Mouse (Mus musculus) layer of hippocampus, postnatal 10 days (tissue): ENCODE data around the gene Nlrp4a. TPM values are rescaled to one million over a fixed set of nuclear protein-coding genes. Genes with fewer than 3 reads are reported as not detected.
"Not testable (repeated sequence)": the region's sequence is repeated elsewhere in the genome, so short reads cannot be mapped to it uniquely, and the experiment has no call there.

Source experiments
- DNase-seq, 2 experiments: peaks; one replicate each; pipeline ENCODE4 v3.0.0; 2021; ENCODE audit warnings: low spot score in 2 of 2
- long read RNA-seq: library from polyadenylated mRNA; stranded (forward); transcript quantifications from one replicate; pipeline ENCODE4 v2.0.0, GENCODE M21; 2023
- total RNA-seq, 2 experiments: library from RNA; stranded (reverse); gene quantifications; 2 replicates each; pipeline ENCODE4 v1.2.3; 2021

Gene Nlrp4a
- total RNA-seq, result not detected
- long read RNA-seq, result 0 reads

GRCm38 (mm10) chr7:26434813-26435212, at the start of gene Nlrp4a:
Gene Nlrp4a, plus strand, starts transcription at chr7:26435113.
- no peak for DNase-seq

GRCm38 (mm10) chr7:26386691-26387090, 48.2 kb upstream of the Nlrp4a start:
- DNase-seq, result not testable (repeated sequence)

GRCm38 (mm10) chr7:26391137-26391536, 43.8 kb upstream of the Nlrp4a start:
- DNase-seq, result not testable (repeated sequence)

- not testable (repeated sequence) for DNase-seq
Measured at GRCm38 (mm10) chr7:26391811-26392210, 43.1 kb upstream of the Nlrp4a start.

- not testable (repeated sequence) for DNase-seq
Measured at GRCm38 (mm10) chr7:26403600-26403999, 31.3 kb upstream of the Nlrp4a start, which contains the start of gene Nlrp9c. Gene Nlrp9c, minus strand, starts transcription at chr7:26403700.

- DNase-seq, result no peak
Measured at GRCm38 (mm10) chr7:26476690-26477089, 41.8 kb downstream of the Nlrp4a start.

GRCm38 (mm10) chr7:26489514-26489913, 54.6 kb downstream of the Nlrp4a start:
- DNase-seq, result not testable (repeated sequence)

Other genes with a start within 250 kb of the Nlrp4a start
- not detected for gene Vmn1r184, start 174.8 kb upstream of the Nlrp4a start, total RNA-seq
- not detected for gene Cyp2a4, start 127.9 kb upstream of the Nlrp4a start, total RNA-seq
- not detected for gene Nlrp9c, start 31.4 kb upstream of the Nlrp4a start, total RNA-seq
- gene Nlrp9a, start 99.9 kb downstream of the Nlrp4a start, total RNA-seq, result not detected
- not detected for gene Vmn1r185, start 183.4 kb downstream of the Nlrp4a start, total RNA-seq